Mouse (Mus musculus) midbrain, embryonic 16.5 days (tissue): ENCODE data around the gene Chd9. TPM values are rescaled to one million over a fixed set of nuclear protein-coding genes. Genes with fewer than 3 reads are reported as not detected.

Experiments used
- ATAC-seq: fragments of 200-750 bp; cut with Nextera tagmentation; 2 replicates; pipeline ENCODE4 v1.8.0; 2017; ENCODE audit warnings: moderate TSS enrichment
- H3K27ac ChIP-seq: fragments of 300-500 bp; sonication (generic); 2 replicates; pipeline ENCODE4 v1.5.1; 2014; ENCODE audit warnings: mild to moderate bottlenecking, low read length, mixed read lengths
- H3K27me3 ChIP-seq: fragments of 300-500 bp; sonication (generic); 2 replicates; pipeline ENCODE4 v1.6.1; 2014; ENCODE audit warnings: low read depth, low read length, mixed read lengths; ENCODE audit not compliant: control insufficient read depth, insufficient read depth
- H3K36me3 ChIP-seq: fragments of 300-500 bp; sonication (generic); 2 replicates; pipeline ENCODE4 v1.6.1; 2014; ENCODE audit warnings: mild to moderate bottlenecking, low read length, moderate library complexity, mixed read lengths; ENCODE audit not compliant: control insufficient read depth, insufficient read depth
- H3K4me1 ChIP-seq: fragments of 300-500 bp; sonication (generic); 2 replicates; pipeline ENCODE4 v1.6.1; 2014; ENCODE audit warnings: mild to moderate bottlenecking, low read length, mixed read lengths; ENCODE audit not compliant: control insufficient read depth, insufficient read depth
- H3K4me2 ChIP-seq: fragments of 300-500 bp; sonication (generic); 2 replicates; pipeline ENCODE4 v1.6.1; 2014; ENCODE audit warnings: mild to moderate bottlenecking, low read length, mixed read lengths
- H3K4me3 ChIP-seq: fragments of 300-500 bp; sonication (generic); 2 replicates; pipeline ENCODE4 v1.5.1; 2014; ENCODE audit warnings: low read depth, mild to moderate bottlenecking, low read length, moderate library complexity, mixed read lengths
- H3K9ac ChIP-seq: fragments of 300-500 bp; sonication (generic); 2 replicates; pipeline ENCODE4 v1.6.1; 2014; ENCODE audit warnings: low read depth, low read length, mixed read lengths
- H3K9me3 ChIP-seq: fragments of 300-500 bp; sonication (generic); replicated peaks from 2 replicates; pipeline ENCODE4 v1.6.1; 2014; ENCODE audit warnings: mild to moderate bottlenecking, low read length, mixed read lengths; ENCODE audit not compliant: control insufficient read depth, poor library complexity, severe bottlenecking
- WGBS: fragments of 180-500 bp; shearing (Covaris S2); extraction: QIAGEN DNeasy Blood & Tissue Kit; methylation state at CpG from one replicate; pipeline ENCODE4 v1.1.7; 2014; 5-methylcytosine and 5-hydroxymethylcytosine counted together
- polyA plus RNA-seq: library from polyadenylated mRNA; unstranded; fragments of >200 nt; fragmentation: Nextera tagmentation; extraction: Ambion mirVana; gene quantifications from 2 replicates; pipeline ENCODE4 v1.2.1, GENCODE M21; 2015

Chd9 gene
- polyA plus RNA-seq, 1 experiment from 2014 or later = 68.4 TPM

- Histone ChIP-seq H3K9ac (no peak overlapping the region), H3K4me3 (no peak overlapping the region), H3K4me2 (no peak overlapping the region), H3K9me3 (no peaks in the 10 kb centered on the region), H3K27me3 (no peaks in the 10 kb centered on the region), H3K4me1 (no peaks in the 10 kb centered on the region), H3K36me3 (peaks cover 4% of the 10 kb centered on the region), H3K27ac (no peak overlapping the region)
- 47% methylated on average over 1 of the region's 1 CpGs for WGBS
- ATAC-seq = no peak
These were observed 108.7 kb downstream of the Chd9 start for GRCm38 (mm10) chr8:90936840-90937239.

DNA sequence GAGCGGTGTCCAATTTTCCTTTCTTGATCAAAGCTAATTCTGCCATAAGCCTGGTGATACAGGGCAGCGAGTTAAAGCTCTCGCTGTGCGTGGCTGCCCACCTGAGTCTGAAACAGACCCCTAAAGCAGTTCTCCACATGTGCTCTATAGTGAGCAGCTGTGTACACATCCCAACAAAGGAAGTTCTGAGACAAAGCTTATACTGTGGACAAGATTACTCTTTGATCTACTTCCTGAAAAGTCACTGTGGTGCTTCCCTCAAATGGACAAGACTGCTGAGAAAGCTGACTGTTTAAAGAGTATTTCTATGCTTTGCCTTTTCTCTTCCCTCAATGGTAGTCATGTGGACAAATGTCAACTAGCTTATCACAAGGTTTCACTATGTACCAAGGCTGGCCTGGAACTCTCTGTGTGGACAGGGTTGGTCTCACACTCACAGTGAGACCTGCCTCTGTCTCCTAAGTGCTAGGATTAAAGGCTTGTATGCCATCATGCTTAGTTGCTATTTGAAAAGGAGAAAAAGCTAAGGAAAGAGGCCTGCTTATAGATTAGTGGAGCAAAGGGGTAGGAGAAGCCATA is 110.3 kb downstream of the Chd9 start:
- no peaks in the 10 kb centered on the region for H3K4me1 ChIP-seq
- H3K9me3 ChIP-seq = no peaks in the 10 kb centered on the region
- ATAC-seq = no peak
- no peak overlapping the region for H3K9ac ChIP-seq
- 59% methylated on average over 4 of the region's 4 CpGs for WGBS
- H3K27ac ChIP-seq = no peak overlapping the region
- H3K27me3 ChIP-seq = no peaks in the 10 kb centered on the region
- H3K36me3 ChIP-seq = peaks cover 2% of the 10 kb centered on the region
- H3K4me2 ChIP-seq = no peak overlapping the region
- H3K4me3 ChIP-seq = no peak overlapping the region

GRCm38 (mm10) chr8:90939867-90940266 is 111.7 kb downstream of the Chd9 start:
- Histone ChIP-seq H3K27me3 (no peaks in the 10 kb centered on the region), H3K27ac (no peak overlapping the region), H3K9me3 (no peaks in the 10 kb centered on the region), H3K4me2 (no peak overlapping the region), H3K4me3 (no peak overlapping the region), H3K4me1 (no peaks in the 10 kb centered on the region), H3K9ac (no peak overlapping the region), H3K36me3 (no peaks in the 10 kb centered on the region; the same call in 1 of the 2 replicates)
- 94% methylated on average over 1 of the region's 1 CpGs for WGBS
- ATAC-seq = no peak

DNA sequence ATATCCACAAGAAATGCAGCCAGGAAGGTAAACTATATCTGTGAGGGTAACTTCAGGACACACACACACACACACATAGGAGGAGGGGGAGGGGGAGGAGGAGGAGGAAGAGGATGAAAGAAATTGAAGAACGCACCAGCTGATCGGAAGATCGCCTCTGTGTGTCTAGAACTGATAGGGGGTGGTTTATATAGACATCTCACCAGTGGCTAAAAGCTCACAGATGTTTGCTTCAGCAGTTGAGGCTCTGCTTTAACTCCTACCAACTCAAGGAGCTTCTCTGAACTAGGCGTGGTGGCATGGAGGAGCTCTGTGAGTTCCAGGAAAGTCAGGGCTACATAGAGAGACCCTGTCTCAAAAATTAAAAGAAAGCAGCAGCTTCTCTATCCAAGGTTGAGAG is 115.6 kb downstream of the Chd9 start:
- no peak for ATAC-seq
- Histone ChIP-seq H3K9ac (no peak overlapping the region), H3K36me3 (no peaks in the 10 kb centered on the region), H3K4me2 (no peak overlapping the region), H3K9me3 (no peaks in the 10 kb centered on the region), H3K27ac (no peak overlapping the region), H3K4me3 (no peak overlapping the region), H3K4me1 (no peaks in the 10 kb centered on the region), H3K27me3 (no peaks in the 10 kb centered on the region)
- 90% methylated on average over 4 of the region's 4 CpGs for WGBS

DNA sequence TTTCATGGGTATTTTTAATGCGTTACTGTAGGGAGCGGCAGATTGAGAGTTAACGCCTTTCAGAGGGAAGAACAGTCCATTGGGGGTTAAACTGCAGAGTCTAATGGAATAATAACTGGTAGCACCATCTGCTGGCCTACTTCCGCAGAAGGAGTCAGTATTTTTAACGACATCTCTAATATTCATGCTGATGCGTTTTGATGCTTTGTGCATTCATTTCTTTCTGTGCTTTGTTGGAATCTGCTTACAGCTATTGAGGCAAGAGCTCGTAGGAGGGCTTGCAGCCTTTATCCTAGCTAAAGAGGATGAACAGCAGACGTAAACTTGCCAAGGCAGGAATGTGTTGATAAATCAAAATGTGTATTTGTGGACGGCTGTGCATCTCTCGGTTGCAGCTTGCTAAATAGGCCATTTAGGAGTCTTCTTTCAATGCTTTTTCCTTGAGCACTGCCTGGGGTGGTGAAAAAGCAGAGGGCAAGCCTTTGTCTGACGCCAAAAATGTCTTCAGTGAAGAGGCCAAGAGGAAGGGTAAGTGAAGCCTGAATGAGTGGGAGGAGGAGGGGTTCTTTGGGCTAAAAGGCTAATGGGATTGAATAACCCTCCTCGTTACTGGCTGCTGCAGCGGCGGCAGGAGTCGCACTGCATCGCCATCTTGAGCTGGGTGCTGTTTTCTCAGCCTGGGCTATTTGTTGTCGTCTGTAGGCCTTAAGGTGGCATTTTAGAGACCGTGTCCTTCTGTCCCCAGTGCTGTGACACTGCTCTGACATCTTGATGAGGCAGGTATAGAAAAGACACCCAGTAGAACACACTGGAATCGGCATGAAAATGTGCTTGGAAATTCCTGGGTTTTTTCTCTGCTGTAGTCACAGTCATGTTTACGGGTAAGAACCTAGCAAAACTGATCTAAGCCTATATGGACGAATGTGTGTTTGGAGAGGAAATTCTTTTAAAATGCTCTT is 126.9 kb downstream of the Chd9 start:
- no peaks in the 10 kb centered on the region for H3K9me3 ChIP-seq
- peaks cover 20% of the 10 kb centered on the region for H3K4me1 ChIP-seq
- WGBS = under 1% methylated on average over 21 of the region's 21 CpGs
- H3K9ac ChIP-seq = peak overlapping the region; percentile 88
- ATAC-seq = peak; percentile 93
- H3K4me3 ChIP-seq = peak overlapping the region; percentile 63
- H3K27me3 ChIP-seq = no peaks in the 10 kb centered on the region
- H3K4me2 ChIP-seq = peak overlapping the region; percentile 52
- H3K36me3 ChIP-seq = no peaks in the 10 kb centered on the region
- peak overlapping the region; percentile 99 for H3K27ac ChIP-seq

DNA sequence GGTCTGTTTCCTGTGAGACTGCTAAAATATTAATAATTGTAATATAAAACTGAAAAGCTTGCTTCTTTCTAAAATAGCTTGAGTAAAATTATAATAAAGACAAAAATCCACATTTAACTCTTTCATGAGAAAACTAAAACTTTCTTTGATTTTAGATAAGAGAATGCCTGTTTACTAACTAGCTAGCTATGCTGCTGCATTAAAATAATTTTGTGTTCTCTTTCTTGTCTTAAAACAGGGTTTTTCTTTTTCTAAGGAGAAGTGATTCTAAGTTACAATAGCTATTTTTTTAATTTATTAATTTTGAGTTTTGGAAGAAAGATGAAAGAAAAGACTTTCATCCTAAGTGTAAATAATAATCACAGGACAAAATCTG is 127.6 kb downstream of the Chd9 start:
- H3K4me3 ChIP-seq = peak overlapping the region; percentile 63
- no peak for ATAC-seq
- no peaks in the 10 kb centered on the region for H3K36me3 ChIP-seq
- peak overlapping the region; percentile 88 for H3K9ac ChIP-seq
- peak overlapping the region; percentile 99 for H3K27ac ChIP-seq
- peak overlapping the region; percentile 94 for H3K4me2 ChIP-seq
- H3K4me1 ChIP-seq = peaks cover 27% of the 10 kb centered on the region
- H3K27me3 ChIP-seq = no peaks in the 10 kb centered on the region
- H3K9me3 ChIP-seq = no peaks in the 10 kb centered on the region

DNA sequence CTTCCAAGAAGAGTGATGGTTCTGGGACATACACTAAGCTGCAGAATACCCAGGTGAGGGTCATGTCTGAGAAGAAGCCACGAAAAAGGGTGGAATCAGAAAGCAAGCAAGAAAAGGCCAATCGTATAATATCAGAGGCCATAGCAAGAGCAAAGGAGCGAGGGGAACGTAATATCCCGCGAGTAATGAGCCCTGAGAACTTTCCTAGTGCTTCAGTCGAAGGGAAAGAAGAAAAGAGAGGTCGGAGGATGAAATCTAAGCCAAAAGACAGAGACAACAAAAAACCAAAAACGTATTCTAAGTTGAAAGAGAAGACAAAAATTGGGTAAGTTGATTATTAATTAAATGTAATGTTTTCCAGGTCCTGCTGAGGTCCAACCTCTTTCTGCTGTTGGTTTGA is 128.2 kb downstream of the Chd9 start:
- H3K27me3 ChIP-seq = no peaks in the 10 kb centered on the region
- no peak for ATAC-seq
- peaks cover 31% of the 10 kb centered on the region for H3K4me1 ChIP-seq
- peak overlapping the region; percentile 49; the same call in 1 of the 2 replicates for H3K9ac ChIP-seq
- H3K9me3 ChIP-seq = no peaks in the 10 kb centered on the region
- H3K4me3 ChIP-seq = peak overlapping the region; percentile 51
- H3K4me2 ChIP-seq = peak overlapping the region; percentile 94
- 18% methylated on average over 9 of the region's 9 CpGs for WGBS
- peak overlapping the region; percentile 47; the same call in 1 of the 2 replicates for H3K27ac ChIP-seq
- H3K36me3 ChIP-seq = no peaks in the 10 kb centered on the region

DNA sequence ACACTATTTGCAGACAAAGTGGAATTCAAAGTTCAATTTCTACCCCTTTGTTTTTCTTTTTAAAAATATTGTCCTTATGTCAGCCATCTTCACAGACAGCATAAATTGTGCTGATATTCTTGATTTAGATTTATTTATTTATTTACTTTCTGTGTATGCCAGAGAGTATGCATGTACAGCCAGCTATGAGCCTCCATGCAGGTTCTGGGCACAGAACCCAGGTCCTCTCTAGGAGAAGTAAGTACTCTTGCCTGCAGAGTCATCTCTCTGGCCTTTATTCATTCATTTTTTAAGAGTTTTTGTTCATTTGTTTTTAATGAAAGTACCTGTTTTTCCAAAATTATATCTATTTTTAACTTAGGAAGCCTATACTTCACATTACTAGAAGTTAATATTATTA is 129.6 kb downstream of the Chd9 start:
- Histone ChIP-seq H3K27me3 (no peaks in the 10 kb centered on the region), H3K9ac (0 out of 2 replicates have a peak overlapping the region, but pooled peaks have one; percentile 41), H3K27ac (no peak overlapping the region), H3K4me3 (peak overlapping the region; percentile 51), H3K4me1 (peaks cover 39% of the 10 kb centered on the region), H3K36me3 (no peaks in the 10 kb centered on the region), H3K9me3 (no peaks in the 10 kb centered on the region), H3K4me2 (peak overlapping the region; percentile 94)
- no peak for ATAC-seq

DNA sequence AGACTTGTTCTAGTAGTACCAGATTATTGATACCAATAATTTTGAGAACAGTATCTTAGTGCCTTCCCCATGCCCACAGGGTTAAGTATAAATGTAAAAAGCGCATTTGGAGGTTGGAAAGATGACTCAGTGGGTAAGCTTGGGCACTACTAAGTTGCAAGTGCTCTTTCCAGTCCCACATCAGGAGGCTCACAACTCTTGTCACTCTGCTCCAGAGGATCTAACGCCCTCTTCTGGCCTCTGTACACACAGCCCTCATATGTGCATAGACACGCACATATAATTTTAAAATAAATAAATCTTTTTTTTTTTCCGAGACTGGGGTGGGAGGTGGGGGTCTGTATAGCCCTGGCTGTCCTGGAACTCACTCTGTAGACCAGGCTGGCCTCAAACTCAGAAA is 131.6 kb downstream of the Chd9 start:
- Histone ChIP-seq H3K4me3 (no peak overlapping the region), H3K9me3 (no peaks in the 10 kb centered on the region), H3K27ac (no peak overlapping the region), H3K4me2 (no peak overlapping the region), H3K9ac (no peak overlapping the region), H3K4me1 (peaks cover 43% of the 10 kb centered on the region), H3K36me3 (no peaks in the 10 kb centered on the region), H3K27me3 (no peaks in the 10 kb centered on the region)
- no peak for ATAC-seq
- 90% methylated on average over 4 of the region's 4 CpGs for WGBS
